Mouse (Mus musculus) limb, embryonic 11.5 days (tissue): ENCODE data around the gene Vwa1. TPM values are rescaled to one million over a fixed set of nuclear protein-coding genes. Genes with fewer than 3 reads are reported as not detected.

Source experiments
- ATAC-seq: fragments of 200-750 bp; cut with Nextera tagmentation; 2 replicates; pipeline ENCODE4 v1.8.0; 2017; ENCODE audit warnings: low read depth; ENCODE audit not compliant: insufficient number of reproducible peaks, low FRiP score, low TSS enrichment
- DNase-seq: peaks from one replicate; pipeline ENCODE4 v3.0.0-alpha.2; 2015; ENCODE audit warnings: low spot score
- H3K27ac ChIP-seq: fragments of 300-500 bp; sonication (generic); replicated peaks from 2 replicates; pipeline ENCODE4 v1.5.1; 2014; ENCODE audit warnings: low read depth, mild to moderate bottlenecking, low read length
- H3K27me3 ChIP-seq: fragments of 300-500 bp; sonication (generic); 2 replicates; pipeline ENCODE4 v1.6.1; 2014; ENCODE audit warnings: mild to moderate bottlenecking, low read length, mixed read lengths; ENCODE audit not compliant: control insufficient read depth, insufficient read depth
- H3K36me3 ChIP-seq: fragments of 300-500 bp; sonication (generic); 2 replicates; pipeline ENCODE4 v1.6.1; 2014; ENCODE audit warnings: mild to moderate bottlenecking, low read length, moderate library complexity, mixed read lengths; ENCODE audit not compliant: control insufficient read depth, insufficient read depth
- H3K4me1 ChIP-seq: fragments of 300-500 bp; sonication (generic); 2 replicates; pipeline ENCODE4 v1.6.1; 2014; ENCODE audit warnings: low read length, mixed read lengths; ENCODE audit not compliant: control insufficient read depth, insufficient read depth
- H3K4me2 ChIP-seq: fragments of 300-500 bp; sonication (generic); 2 replicates; pipeline ENCODE4 v1.6.1; 2014; ENCODE audit warnings: low read depth, mild to moderate bottlenecking, moderate library complexity; ENCODE audit not compliant: severe bottlenecking
- H3K4me3 ChIP-seq: fragments of 300-500 bp; sonication (generic); 2 replicates; pipeline ENCODE4 v1.5.1; 2014; ENCODE audit warnings: low read depth, low read length
- H3K9ac ChIP-seq: fragments of 300-500 bp; sonication (generic); 2 replicates; pipeline ENCODE4 v1.6.1; 2014; ENCODE audit warnings: mild to moderate bottlenecking, low read length
- H3K9me3 ChIP-seq: fragments of 300-500 bp; sonication (generic); 2 replicates; pipeline ENCODE4 v1.6.1; 2016; ENCODE audit warnings: low read length; ENCODE audit not compliant: control insufficient read depth
- WGBS: fragments of 180-500 bp; shearing (Covaris S2); extraction: QIAGEN DNeasy Blood & Tissue Kit; methylation state at CpG from one replicate; pipeline ENCODE4 v1.1.7; 2014; 5-methylcytosine and 5-hydroxymethylcytosine counted together
- polyA plus RNA-seq: library from polyadenylated mRNA; unstranded; fragments of >200 nt; fragmentation: Nextera tagmentation; extraction: Ambion mirVana; gene quantifications from 2 replicates; pipeline ENCODE4 v1.2.1, GENCODE M21; 2014

Vwa1 gene
- 5.3 and 6.0 TPM in 2 replicates for polyA plus RNA-seq

- DNase-seq, result peak; percentile 94
- Histone ChIP-seq H3K4me2 (peak within 1 kb of the TSS; percentile 76), H3K27me3 (no peaks in the 10 kb centered on the region), H3K9me3 (no peaks in the 10 kb centered on the region), H3K4me3 (peak within 1 kb of the TSS; percentile 38), H3K36me3 (no peaks in the 10 kb centered on the region), H3K9ac (peak within 1 kb of the TSS; percentile 40; the same call in 1 of the 2 replicates), H3K4me1 (peaks cover 21% of the 10 kb centered on the region; the same call in 1 of the 2 replicates), H3K27ac (no peak within 1 kb of the TSS)
- ATAC-seq, result peak; percentile 72
- WGBS, result 2% methylated on average over 35 of the region's 35 CpGs
Measured at GRCm38 (mm10) chr4:155774280-155774754, at the start of gene Vwa1. Gene Vwa1 (minus strand): TSS chr4:155774698.

- H3K4me3 ChIP-seq, result no peak overlapping the region
- no peaks in the 10 kb centered on the region for H3K27me3 ChIP-seq
- H3K9me3 ChIP-seq, result no peaks in the 10 kb centered on the region
- H3K4me2 ChIP-seq, result no peak overlapping the region
- H3K4me1 ChIP-seq, result no peaks in the 10 kb centered on the region
- no peak overlapping the region for H3K27ac ChIP-seq
- H3K9ac ChIP-seq, result no peak overlapping the region
- WGBS, result 96% methylated on average over 16 of the region's 16 CpGs
- peaks cover 45% of the 10 kb centered on the region for H3K36me3 ChIP-seq
- ATAC-seq (no peak), DNase-seq (no peak)
Measured at GRCm38 (mm10) chr4:155823443-155823842, 48.9 kb upstream of the Vwa1 start.

GRCm38 (mm10) chr4:155821025-155821424 is 46.5 kb upstream of the Vwa1 start:
- H3K4me1 ChIP-seq, result no peaks in the 10 kb centered on the region
- H3K4me2 ChIP-seq, result no peak overlapping the region
- H3K27me3 ChIP-seq, result no peaks in the 10 kb centered on the region
- no peak overlapping the region for H3K27ac ChIP-seq
- no peak overlapping the region for H3K4me3 ChIP-seq
- DNase-seq (peak; percentile 51), ATAC-seq (no peak)
- peaks cover 55% of the 10 kb centered on the region for H3K36me3 ChIP-seq
- 82% methylated on average over 7 of the region's 7 CpGs for WGBS
- H3K9me3 ChIP-seq, result no peaks in the 10 kb centered on the region
- H3K9ac ChIP-seq, result no peak overlapping the region

GRCm38 (mm10) chr4:155817533-155817932 is 43.0 kb upstream of the Vwa1 start:
- Histone ChIP-seq H3K4me3 (no peak overlapping the region), H3K4me1 (peaks cover 9% of the 10 kb centered on the region), H3K27me3 (no peaks in the 10 kb centered on the region), H3K9ac (no peak overlapping the region), H3K4me2 (no peak overlapping the region), H3K9me3 (no peaks in the 10 kb centered on the region), H3K36me3 (peaks cover 51% of the 10 kb centered on the region), H3K27ac (no peak overlapping the region)
- DNase-seq (no peak), ATAC-seq (no peak)
- 93% methylated on average over 4 of the region's 4 CpGs for WGBS

GRCm38 (mm10) chr4:155812665-155813181 is 38.2 kb upstream of the Vwa1 start:
- ATAC-seq, result peak; percentile 19; the same call in 1 of the 2 replicates
- Histone ChIP-seq H3K27me3 (no peaks in the 10 kb centered on the region), H3K36me3 (peaks cover 40% of the 10 kb centered on the region), H3K4me3 (peak overlapping the region; percentile 100), H3K4me1 (peaks cover 9% of the 10 kb centered on the region), H3K9ac (peak overlapping the region; percentile 99), H3K9me3 (no peaks in the 10 kb centered on the region), H3K27ac (peak overlapping the region; percentile 79), H3K4me2 (peak overlapping the region; percentile 89)
- WGBS, result under 1% methylated on average over 49 of the region's 49 CpGs
- DNase-seq, result peak; percentile 47

- Histone ChIP-seq H3K9ac (peak within 1 kb of the TSS; percentile 99), H3K4me3 (peak within 1 kb of the TSS; percentile 100), H3K27me3 (no peaks in the 10 kb centered on the region), H3K36me3 (peaks cover 41% of the 10 kb centered on the region), H3K9me3 (no peaks in the 10 kb centered on the region), H3K4me2 (peak within 1 kb of the TSS; percentile 89), H3K27ac (peak within 1 kb of the TSS; percentile 90), H3K4me1 (peaks cover 9% of the 10 kb centered on the region)
- under 1% methylated on average over 58 of the region's 60 CpGs for WGBS
- DNase-seq (peak; percentile 96), ATAC-seq (peak; percentile 98)
Measured at GRCm38 (mm10) chr4:155811929-155812664, 37.6 kb upstream of the Vwa1 start, which contains the start of gene Ccnl2. Gene Ccnl2 (plus strand): TSS chr4:155812489.

- WGBS, result 91% methylated on average over 3 of the region's 3 CpGs
- ATAC-seq, result no peak
- H3K4me2 ChIP-seq, result no peak overlapping the region
- H3K27ac ChIP-seq, result no peak overlapping the region
- H3K9ac ChIP-seq, result no peak overlapping the region
- peaks cover 9% of the 10 kb centered on the region; the same call in 1 of the 2 replicates for H3K4me1 ChIP-seq
- no peaks in the 10 kb centered on the region for H3K9me3 ChIP-seq
- no peak for DNase-seq
- H3K4me3 ChIP-seq, result no peak overlapping the region
- no peaks in the 10 kb centered on the region for H3K27me3 ChIP-seq
- H3K36me3 ChIP-seq, result peaks cover 23% of the 10 kb centered on the region
Measured at GRCm38 (mm10) chr4:155807841-155808240, 33.3 kb upstream of the Vwa1 start.

- ATAC-seq (peak; percentile 93), DNase-seq (peak; percentile 99)
- H3K4me3 ChIP-seq, result peak overlapping the region; percentile 82
- peaks cover 9% of the 10 kb centered on the region; the same call in 1 of the 2 replicates for H3K4me1 ChIP-seq
- H3K9ac ChIP-seq, result peak overlapping the region; percentile 74
- H3K4me2 ChIP-seq, result peak overlapping the region; percentile 55
- H3K27ac ChIP-seq, result no peak overlapping the region
- H3K27me3 ChIP-seq, result no peaks in the 10 kb centered on the region
- under 1% methylated on average over 56 of the region's 58 CpGs for WGBS
- no peaks in the 10 kb centered on the region for H3K9me3 ChIP-seq
- H3K36me3 ChIP-seq, result peaks cover 11% of the 10 kb centered on the region
Measured at GRCm38 (mm10) chr4:155803340-155804041, 29.0 kb upstream of the Vwa1 start.
